Mouse (Mus musculus): ENCODE measurements around the gene Tyw5. TPM values are rescaled to one million over a fixed set of nuclear protein-coding genes. Genes with fewer than 3 reads are reported as not detected.

Tyw5 gene
- total RNA-seq (2021), result 12.5 and 16.2 TPM in 2 replicates
- long read RNA-seq, experiment 1, transcript Tyw5-201 (8 exons, 1,398 nt), result major isoform, 15 of 17 reads
- long read RNA-seq, experiment 1, partial matches to known transcripts, result 0 of 17 reads
- long read RNA-seq, experiment 1, other reads (novel, unspliced or antisense), result 1 of 17 reads
- long read RNA-seq, experiment 2, partial matches to known transcripts, result 0 of 3 reads
- long read RNA-seq, experiment 2, other reads (novel, unspliced or antisense), result 0 of 3 reads

GRCm38 (mm10) chr1:57406187-57407151, at the start of gene Tyw5, which contains the start of gene Maip1:
Gene Tyw5, minus strand, starts transcription at chr1:57407101.
Gene Maip1, plus strand, starts transcription at chr1:57406328.
- DNase-seq, result peak; percentile 88

GRCm38 (mm10) chr1:57450241-57450640, 43.3 kb upstream of the Tyw5 start:
- no peak for DNase-seq

GRCm38 (mm10) chr1:57445679-57446078, 38.8 kb upstream of the Tyw5 start:
- no peak for DNase-seq

GRCm38 (mm10) chr1:57440771-57441170, 33.9 kb upstream of the Tyw5 start:
- no peak for DNase-seq

GRCm38 (mm10) chr1:57439026-57439425, 32.1 kb upstream of the Tyw5 start:
- DNase-seq, result no peak

GRCm38 (mm10) chr1:57436954-57437353, 30.1 kb upstream of the Tyw5 start:
- no peak for DNase-seq

- peak; percentile 58 for DNase-seq
Measured at GRCm38 (mm10) chr1:57436408-57436807, 29.5 kb upstream of the Tyw5 start.

GRCm38 (mm10) chr1:57433141-57433540, 26.2 kb upstream of the Tyw5 start:
- DNase-seq, result no peak

GRCm38 (mm10) chr1:57429786-57430483, 23.0 kb upstream of the Tyw5 start:
- peak; percentile 22 for DNase-seq

GRCm38 (mm10) chr1:57428368-57429308, 21.7 kb upstream of the Tyw5 start:
- DNase-seq, result peak; percentile 89

GRCm38 (mm10) chr1:57423696-57424095, 16.8 kb upstream of the Tyw5 start:
- DNase-seq, result peak; percentile 17

- DNase-seq, result no peak
Measured at GRCm38 (mm10) chr1:57413397-57413796, 6.5 kb upstream of the Tyw5 start.

- DNase-seq, result no peak
Measured at GRCm38 (mm10) chr1:57408994-57409393, 2.1 kb upstream of the Tyw5 start.

GRCm38 (mm10) chr1:57402116-57402515, 4.8 kb downstream of the Tyw5 start:
- no peak for DNase-seq

GRCm38 (mm10) chr1:57400877-57401276, 6.0 kb downstream of the Tyw5 start:
- no peak for DNase-seq

GRCm38 (mm10) chr1:57400321-57400720, 6.6 kb downstream of the Tyw5 start:
- DNase-seq, result no peak

GRCm38 (mm10) chr1:57394051-57394450, 12.8 kb downstream of the Tyw5 start:
- DNase-seq, result peak; percentile 72

GRCm38 (mm10) chr1:57392417-57392816, 14.5 kb downstream of the Tyw5 start:
- DNase-seq, result peak; percentile 12

- peak; percentile 5 for DNase-seq
Measured at GRCm38 (mm10) chr1:57390993-57391790, 15.7 kb downstream of the Tyw5 start.

- DNase-seq, result no peak
Measured at GRCm38 (mm10) chr1:57388402-57389155, 18.3 kb downstream of the Tyw5 start.

All from adrenal gland, postnatal 14 days (tissue).